Mouse (Mus musculus) adipocyte (in vitro differentiated cells): Measurements from ENCODE around the gene Myo1f.
A peak's percentile ranks its signal among the peaks of the same experiment; 100 is the strongest.
"Not testable (repeated sequence)": the region's sequence is repeated elsewhere in the genome, so short reads cannot be mapped to it uniquely, and the experiment has no call there.

Experiments used
- DNase-seq: peaks from one replicate; pipeline ENCODE4 v3.0.0-alpha.2; 2016; ENCODE audit warnings: low spot score

Myo1f gene

GRCm38 (mm10) chr17:33584061-33584460 is 28.6 kb downstream of the Myo1f start:
- DNase-seq: no peak

DNA sequence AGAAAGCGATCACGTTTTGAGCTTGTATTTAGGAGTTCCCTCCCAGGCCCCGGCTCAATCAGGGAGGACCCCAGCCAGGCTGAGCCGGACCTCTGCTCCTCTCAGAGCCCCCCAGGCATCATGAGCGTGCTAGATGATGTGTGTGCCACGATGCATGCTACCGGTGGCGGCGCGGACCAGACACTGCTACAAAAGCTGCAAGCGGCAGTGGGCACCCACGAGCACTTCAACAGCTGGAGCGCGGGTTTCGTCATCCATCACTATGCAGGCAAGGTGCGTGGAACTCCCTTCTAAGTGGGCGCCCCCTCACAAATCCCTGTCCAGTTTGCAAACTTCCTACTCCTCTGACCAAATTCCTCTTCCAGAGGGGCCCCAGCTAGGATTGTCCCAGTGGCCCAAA is 30.5 kb downstream of the Myo1f start:
- DNase-seq: no peak

DNA sequence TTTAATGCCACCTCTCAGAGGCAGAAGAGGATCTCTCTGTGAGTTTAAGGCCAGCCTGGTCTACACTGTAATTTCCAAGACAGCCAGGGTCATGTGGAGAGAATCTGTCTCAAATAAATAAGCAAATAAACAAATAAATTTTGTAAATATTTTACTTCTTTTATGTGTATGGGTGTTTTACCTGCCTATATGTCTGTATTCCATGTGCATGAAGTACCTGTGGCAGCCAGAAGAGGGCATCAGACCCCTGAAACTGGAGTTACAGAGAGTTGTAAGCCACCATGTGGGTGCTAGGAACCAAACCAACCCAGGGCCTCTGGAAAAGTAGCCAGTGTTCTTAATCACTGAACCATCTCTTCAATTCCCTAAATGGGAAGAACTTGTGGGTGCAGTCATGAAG is 41.8 kb downstream of the Myo1f start:
- DNase-seq: no peak

DNA sequence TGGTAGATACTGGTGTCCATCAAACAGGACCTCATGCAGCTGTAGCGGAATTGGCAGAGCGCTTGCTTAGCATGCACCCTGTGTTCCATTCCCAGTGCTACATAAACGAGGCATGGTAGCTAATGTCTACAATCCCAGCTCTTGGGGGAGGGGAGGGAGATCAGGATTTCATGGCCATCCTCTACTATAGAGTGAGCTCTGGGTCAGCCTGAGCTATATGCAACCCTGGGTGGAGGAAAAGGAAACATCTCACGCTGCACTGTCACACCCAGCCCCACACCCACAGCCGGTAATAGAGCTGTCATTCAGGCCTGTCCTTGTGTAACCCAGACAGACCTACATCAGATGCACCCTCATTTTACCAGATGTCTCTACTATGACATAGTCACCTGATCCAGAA is 43.0 kb downstream of the Myo1f start:
- no peak for DNase-seq

DNA sequence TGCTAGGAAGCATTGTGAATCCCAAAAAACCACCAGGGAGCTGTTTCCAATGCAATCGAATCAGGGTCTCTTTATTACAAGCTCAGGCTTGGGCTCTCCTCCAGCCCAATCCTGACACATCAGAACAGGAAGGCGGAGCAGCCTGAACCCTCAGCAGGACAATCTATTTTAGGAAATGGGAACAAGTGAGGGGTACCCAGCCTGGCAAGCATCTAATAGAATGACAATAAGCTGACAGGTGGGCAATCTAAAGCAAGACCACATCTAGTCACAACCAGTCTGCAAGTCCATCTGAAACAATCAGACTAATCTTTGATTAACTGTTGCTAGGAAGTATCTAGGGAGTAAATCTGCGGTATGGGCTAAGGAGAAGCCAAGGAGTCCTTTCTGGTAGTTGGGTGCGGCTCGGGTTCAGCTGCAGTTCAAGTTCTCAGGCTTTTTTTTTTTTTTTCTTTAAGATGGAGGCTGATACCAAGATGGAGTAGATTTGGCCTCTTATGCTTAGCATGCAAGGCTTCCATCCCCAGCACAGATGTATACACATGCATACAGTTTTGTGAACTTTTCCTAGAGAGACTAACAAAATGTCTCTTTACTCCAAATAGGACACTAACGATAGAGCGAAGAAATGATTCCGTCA is 44.4 kb downstream of the Myo1f start:
- DNase-seq: no peak

DNA sequence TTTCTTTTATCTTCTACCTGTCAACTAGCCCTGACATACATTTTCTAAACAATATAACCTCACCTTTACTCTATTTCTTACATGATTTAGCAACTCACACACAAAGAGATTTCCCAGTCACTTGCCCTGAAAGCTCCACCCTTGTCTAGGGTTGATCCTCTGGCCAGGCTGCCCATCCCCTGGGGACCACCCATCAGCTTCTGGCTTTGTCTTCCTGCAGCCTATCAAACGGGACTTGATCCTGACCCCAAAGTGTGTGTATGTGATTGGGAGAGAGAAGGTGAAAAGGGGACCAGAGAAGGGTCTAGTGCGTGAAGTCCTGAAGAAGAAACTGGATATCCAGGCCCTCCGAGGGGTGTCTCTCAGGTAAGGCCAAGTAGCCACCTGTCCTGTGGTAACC is 45.3 kb downstream of the Myo1f start:
- no peak for DNase-seq

- no peak for DNase-seq
Observed at GRCm38 (mm10) chr17:33601947-33602346, 46.4 kb downstream of the Myo1f start.

- DNase-seq: no peak
Observed at GRCm38 (mm10) chr17:33607273-33607672, 51.8 kb downstream of the Myo1f start.

GRCm38 (mm10) chr17:33610548-33610947 is 55.0 kb downstream of the Myo1f start:
- DNase-seq: no peak

GRCm38 (mm10) chr17:33613726-33614125 is 58.2 kb downstream of the Myo1f start:
- not testable (repeated sequence) for DNase-seq

- no peak for DNase-seq
Observed at GRCm38 (mm10) chr17:33627281-33627680, 71.8 kb downstream of the Myo1f start.

DNA sequence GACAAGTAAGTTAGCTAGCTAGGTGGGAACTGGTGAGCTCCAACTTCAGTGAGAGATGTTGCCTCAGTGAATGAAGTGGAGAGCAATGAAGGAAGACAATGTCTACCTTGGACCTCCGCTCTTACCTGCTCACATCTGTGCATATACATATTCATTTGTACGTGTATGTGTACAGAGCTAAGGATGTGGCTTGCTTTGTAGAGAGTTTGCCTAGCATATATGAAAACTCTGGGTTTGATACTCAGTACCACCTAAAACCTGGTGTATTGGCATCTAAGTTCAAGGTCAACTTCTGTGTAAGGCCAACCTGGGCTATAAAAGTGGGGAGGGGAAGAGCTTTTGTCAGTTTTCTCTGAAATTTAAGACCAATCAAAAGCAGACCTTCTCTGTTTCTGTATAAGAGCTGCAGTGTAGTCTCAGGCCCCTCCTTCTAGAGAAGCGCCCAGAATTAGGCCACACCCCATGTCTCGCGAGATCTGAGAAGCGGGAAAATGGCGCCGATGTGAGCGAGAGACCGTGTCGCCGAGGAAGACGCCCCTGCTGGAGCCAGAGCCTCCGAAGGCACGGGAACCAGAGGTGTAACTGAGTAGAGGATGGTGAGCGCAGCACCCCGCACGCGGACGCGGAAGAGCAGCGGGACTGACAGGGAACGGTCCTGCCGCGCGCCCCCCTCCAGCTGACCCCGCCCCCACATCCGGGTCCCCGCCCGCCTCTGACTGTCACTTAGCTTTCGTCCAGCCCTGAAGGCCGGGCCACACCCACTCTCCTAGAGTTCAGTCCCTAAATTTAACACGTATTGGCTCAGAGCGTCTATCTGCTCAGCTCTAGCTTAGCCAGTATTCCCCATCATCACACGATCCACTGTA is 73.3 kb downstream of the Myo1f start, which contains the start of gene Zfp414:
Gene Zfp414 (plus strand): TSS at position 470 of the 866 bp plus-strand sequence.
- DNase-seq: peak; percentile 98

DNA sequence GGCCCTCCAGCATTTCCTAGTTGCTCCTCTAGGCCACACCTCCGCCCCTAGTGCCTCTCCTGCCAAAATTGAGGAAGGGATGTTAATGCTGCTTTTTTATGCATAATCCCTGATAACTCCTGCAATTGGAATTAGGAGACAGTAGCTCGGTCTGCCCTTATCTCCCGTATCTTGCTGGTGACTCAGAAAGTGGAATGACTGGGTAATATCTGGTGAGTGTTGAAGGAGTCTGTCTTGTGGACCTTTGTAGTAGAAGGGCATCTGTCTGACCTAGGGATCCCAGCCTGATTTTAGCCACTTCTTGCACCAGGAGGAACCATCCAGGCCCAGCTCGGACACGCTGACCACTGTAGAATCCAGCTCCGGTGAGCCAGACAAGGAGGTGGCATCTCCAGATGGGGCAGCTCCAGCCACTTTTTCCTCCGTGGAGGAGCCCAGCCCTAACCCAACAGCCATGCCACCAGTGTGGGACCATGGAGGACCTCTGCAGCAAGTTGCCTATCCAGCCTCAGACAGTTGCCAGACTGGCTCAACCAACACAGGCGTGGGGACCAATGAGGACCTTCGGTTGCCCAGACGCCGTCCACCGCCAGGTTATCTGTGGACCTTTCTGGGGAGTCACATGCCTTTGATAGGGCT is 74.1 kb downstream of the Myo1f start:
- no peak for DNase-seq

- no peak for DNase-seq
Observed at GRCm38 (mm10) chr17:33630171-33630895, 74.8 kb downstream of the Myo1f start.

GRCm38 (mm10) chr17:33631236-33631635 is 75.7 kb downstream of the Myo1f start:
- DNase-seq: no peak

DNA sequence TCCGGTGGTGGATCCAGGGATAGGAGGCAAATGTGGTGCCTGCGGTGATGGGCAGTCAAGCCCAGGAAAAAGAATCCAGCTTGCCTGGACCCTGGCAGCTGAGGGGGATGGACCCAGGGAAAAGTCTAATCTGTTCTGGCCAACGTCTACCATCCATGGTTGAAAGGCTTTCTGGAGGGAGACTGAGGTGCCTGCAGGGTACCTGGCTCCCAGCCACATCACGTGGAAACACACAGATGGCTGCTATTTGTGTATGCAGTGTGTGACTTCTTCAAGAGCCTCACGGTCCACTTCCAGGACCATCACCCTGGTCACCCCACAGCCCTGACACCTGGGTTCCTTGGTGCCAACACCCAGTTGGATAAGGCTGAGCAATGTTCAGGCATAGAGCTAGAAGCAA is 76.3 kb downstream of the Myo1f start:
- DNase-seq: no peak

- peak; percentile 69 for DNase-seq
Observed at GRCm38 (mm10) chr17:33637038-33637437, 81.5 kb downstream of the Myo1f start.

GRCm38 (mm10) chr17:33637516-33638276 is 82.2 kb downstream of the Myo1f start, which contains the start of gene Pram1:
Pram1 (plus strand) TSS chr17:33638056.
- DNase-seq: no peak

DNA sequence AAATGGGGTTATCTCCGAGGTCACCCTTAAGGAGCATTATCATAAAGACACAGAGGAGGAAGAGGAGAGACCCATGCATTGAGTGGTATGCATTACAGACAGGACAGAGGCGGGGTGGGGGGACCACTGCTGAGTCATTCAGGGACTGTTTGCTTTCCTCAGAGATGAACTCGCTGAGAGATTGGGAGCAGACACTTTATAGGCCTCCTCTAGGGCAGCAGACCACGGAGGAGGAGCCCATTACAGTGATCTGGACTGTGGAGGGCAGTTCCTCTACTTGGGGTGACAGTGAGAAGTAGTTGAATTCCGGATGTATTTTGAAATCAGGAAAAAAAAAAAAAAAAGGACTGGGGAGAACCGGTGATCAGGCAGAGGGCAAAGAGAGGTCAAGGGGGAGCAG is 84.2 kb downstream of the Myo1f start:
- DNase-seq: no peak

GRCm38 (mm10) chr17:33644068-33644467 is 88.6 kb downstream of the Myo1f start:
- DNase-seq: no peak

GRCm38 (mm10) chr17:33645073-33645472 is 89.6 kb downstream of the Myo1f start:
- DNase-seq: no peak
